Comparison of ENCODE assay signal across 14 mouse cellular contexts in genomic region chr7:99101076-99101475, GRCm38 (mm10). TPM values are rescaled to one million over a fixed set of nuclear protein-coding genes. Genes with fewer than 3 reads are reported as not detected.
DNase-seq lines count a peak whose midpoint lies in the region; ATAC-seq and TF ChIP-seq lines count a peak whose summit lies in the region.
"Had no signal": no experiment of that assay in that cellular context is flagged by ENCODE, and none has a peak within 500 bp of the region (broad histone marks: within the 10 kb centered on the region; RNA-seq: fewer than 3 reads in every experiment).

No protein-coding gene starts in this region.

- no peak for ATAC-seq in hindbrain, embryonic 12.5 days (ENCODE audit: low FRiP score)
- ATAC-seq in hindbrain, embryonic 16.5 days, result no peak
- ATAC-seq in kidney, embryonic 14.5 days (ENCODE audit: low FRiP score, low TSS enrichment), result peak; percentile 51
- ATAC-seq in liver, postnatal 0 days, result peak; percentile 51
- ATAC-seq: activated CD4-positive, CD25-positive, alpha-beta regulatory T cell, adult 4 months had no signal

- TF ChIP-seq CTCF in bone marrow, adult 2 months (IDR thresholded peaks at IDR 0.05; ENCODE audit: control insufficient read depth, insufficient read depth, low read length), result no peak
- no peak for TF ChIP-seq CTCF in liver, postnatal 0 days (IDR thresholded peaks at IDR 0.05; ENCODE audit: low read depth)

- WGBS in hindbrain, embryonic 12.5 days, result 51% methylated on average over 2 of the region's 2 CpGs
- WGBS in hindbrain, embryonic 16.5 days, result 62% methylated on average over 2 of the region's 2 CpGs
- WGBS in bone marrow, adult 2 months, result 57% methylated on average over 2 of the region's 2 CpGs
- WGBS in kidney, embryonic 14.5 days, result 18% methylated on average over 2 of the region's 2 CpGs
- 40% methylated on average over 2 of the region's 2 CpGs for WGBS in liver, postnatal 0 days (ENCODE audit: insufficient replicate concordance)

- no peak for DNase-seq in liver, postnatal 0 days
- DNase-seq in ovary, postnatal 36 days (ENCODE audit: low spot score), result no peak
- no peak for DNase-seq in left cerebral cortex, postnatal 25 days (ENCODE audit: low spot score in 2 of 2)
- DNase-seq in cerebellum, postnatal 25 days, result no peak
- DNase-seq: cerebellum, adult 9-10 months; gastrocnemius, postnatal 25 days; lung, postnatal 4 days; thymus, postnatal 14 days had no signal

- H3K9me3 ChIP-seq in hindbrain, embryonic 12.5 days (replicated peaks), result no peaks in the 10 kb centered on the region
- no peaks in the 10 kb centered on the region for H3K9me3 ChIP-seq in hindbrain, embryonic 16.5 days (ENCODE audit: control insufficient read depth, low read length)
- H3K9me3 ChIP-seq in kidney, embryonic 14.5 days (ENCODE audit: control insufficient read depth, low read length), result no peaks in the 10 kb centered on the region
- H3K9me3 ChIP-seq in liver, postnatal 0 days (ENCODE audit: low read length), result no peaks in the 10 kb centered on the region
- H3K9me3 ChIP-seq: G1E had no signal

- no peak for TF ChIP-seq EP300 in liver, postnatal 0 days (IDR thresholded peaks at IDR 0.05; ENCODE audit: low read depth)

- H3K36me3 ChIP-seq in hindbrain, embryonic 12.5 days, result peaks cover 17% of the 10 kb centered on the region
- H3K36me3 ChIP-seq in hindbrain, embryonic 16.5 days (ENCODE audit: control insufficient read depth, insufficient read depth, low read length), result no peaks in the 10 kb centered on the region
- peaks cover 13% of the 10 kb centered on the region; the same call in 1 of the 2 replicates for H3K36me3 ChIP-seq in kidney, embryonic 14.5 days (ENCODE audit: control insufficient read depth, insufficient read depth, low read length)
- H3K36me3 ChIP-seq in liver, postnatal 0 days (replicated peaks; ENCODE audit: insufficient read depth, low read length), result peaks cover 21% of the 10 kb centered on the region

- H3K4me1 ChIP-seq in hindbrain, embryonic 12.5 days, result peaks cover 28% of the 10 kb centered on the region
- H3K4me1 ChIP-seq in hindbrain, embryonic 16.5 days (ENCODE audit: control insufficient read depth, insufficient read depth, low read depth, low read length), result peaks cover 9% of the 10 kb centered on the region; the same call in 1 of the 2 replicates
- H3K4me1 ChIP-seq in bone marrow, adult 2 months (ENCODE audit: control insufficient read depth, insufficient read depth, low read length), result peaks cover 1% of the 10 kb centered on the region; the same call in 1 of the 2 replicates
- peaks cover 31% of the 10 kb centered on the region for H3K4me1 ChIP-seq in kidney, embryonic 14.5 days (ENCODE audit: control insufficient read depth, insufficient read depth, low read length)
- H3K4me1 ChIP-seq in liver, postnatal 0 days (ENCODE audit: insufficient read depth), result peaks cover 29% of the 10 kb centered on the region

- no peak overlapping the region for H3K4me3 ChIP-seq in hindbrain, embryonic 12.5 days
- H3K4me3 ChIP-seq in hindbrain, embryonic 16.5 days (ENCODE audit: low read length), result no peak overlapping the region
- no peak overlapping the region for H3K4me3 ChIP-seq in bone marrow, adult 2 months (replicated peaks; ENCODE audit: control insufficient read depth, low read depth, low read length)
- no peak overlapping the region for H3K4me3 ChIP-seq in kidney, embryonic 14.5 days (ENCODE audit: low read length)
- H3K4me3 ChIP-seq in liver, postnatal 0 days (ENCODE audit: low read depth, low read length), result no peak overlapping the region

- intact Hi-C loops in left cerebral cortex, postnatal 25 days (cut with DNase I), result no loop called here

- H3K27me3 ChIP-seq in hindbrain, embryonic 12.5 days, result no peaks in the 10 kb centered on the region
- H3K27me3 ChIP-seq in hindbrain, embryonic 16.5 days (replicated peaks; ENCODE audit: control insufficient read depth, insufficient read depth, low read length), result no peaks in the 10 kb centered on the region
- no peaks in the 10 kb centered on the region for H3K27me3 ChIP-seq in kidney, embryonic 14.5 days (ENCODE audit: control insufficient read depth, insufficient read depth, low read length)
- H3K27me3 ChIP-seq in liver, postnatal 0 days (ENCODE audit: insufficient read depth, low read length), result no peaks in the 10 kb centered on the region

- peak overlapping the region; percentile 35; the same call in 1 of the 2 replicates for H3K27ac ChIP-seq in hindbrain, embryonic 12.5 days
- H3K27ac ChIP-seq in hindbrain, embryonic 16.5 days (ENCODE audit: low read depth, low read length), result no peak overlapping the region
- H3K27ac ChIP-seq in bone marrow, adult 2 months (ENCODE audit: control insufficient read depth, insufficient read depth, low read depth, low read length, poor library complexity), result peak overlapping the region; percentile 28; the same call in 1 of the 2 replicates
- peak overlapping the region; percentile 47; the same call in 1 of the 2 replicates for H3K27ac ChIP-seq in kidney, embryonic 14.5 days (ENCODE audit: low read depth, low read length)
- peak overlapping the region; percentile 87 for H3K27ac ChIP-seq in liver, postnatal 0 days (ENCODE audit: low read depth)

- no peak overlapping the region for H3K4me2 ChIP-seq in hindbrain, embryonic 12.5 days (replicated peaks)
- H3K4me2 ChIP-seq in hindbrain, embryonic 16.5 days (ENCODE audit: low read length), result no peak overlapping the region
- H3K4me2 ChIP-seq in kidney, embryonic 14.5 days (replicated peaks; ENCODE audit: low read depth, low read length), result no peak overlapping the region
- H3K4me2 ChIP-seq in liver, postnatal 0 days (ENCODE audit: low read depth, low read length), result peak overlapping the region; percentile 45

- TF ChIP-seq POLR2A in bone marrow, adult 2 months (IDR thresholded peaks at IDR 0.05; ENCODE audit: borderline replicate concordance, control insufficient read depth, low read depth, low read length), result no peak

- H3K9ac ChIP-seq in hindbrain, embryonic 12.5 days, result no peak overlapping the region
- H3K9ac ChIP-seq in hindbrain, embryonic 16.5 days (ENCODE audit: low read depth, low read length), result no peak overlapping the region
- no peak overlapping the region for H3K9ac ChIP-seq in kidney, embryonic 14.5 days (ENCODE audit: low read depth, low read length)
- H3K9ac ChIP-seq in liver, postnatal 0 days (replicated peaks), result peak overlapping the region; percentile 16; the same call in 1 of the 2 replicates

RNA-seq across cellular contexts. Expression of gene Uvrag, which starts 39.9 kb away (rescaled TPM):
- polyA plus RNA-seq in hindbrain, embryonic 12.5 days (2016; fragmentation: Nextera tagmentation; extraction: Ambion mirVana), result 16.6 and 17.7 TPM in 2 replicates
- polyA plus RNA-seq in hindbrain, embryonic 16.5 days (2015; fragmentation: Nextera tagmentation; extraction: Ambion mirVana), result 14.4 and 15.3 TPM in 2 replicates
- polyA plus RNA-seq in bone marrow, adult 2 months (2011; ENCODE audit: insufficient read depth, insufficient read length, low replicate concordance, missing spikeins), result 10.5 and 38.2 TPM in 2 replicates
- 15.1 and 22.7 TPM in 2 replicates for polyA plus RNA-seq in kidney, embryonic 14.5 days (2014; fragmentation: Nextera tagmentation; extraction: Ambion mirVana)
- 9.4 and 11.9 TPM in 2 replicates for polyA plus RNA-seq in liver, postnatal 0 days (2015; fragmentation: Nextera tagmentation; extraction: Ambion mirVana)
- total RNA-seq in left cerebral cortex, postnatal 25 days (2021), result 10 to 100 TPM; 50.9 to 56.3 TPM

Comparison
In these comparisons a context has a peak if more than half of its experiments do, and no peak if none do; other contexts are left out.
1. ATAC-seq: peak in kidney, embryonic 14.5 days (single experiment) and liver, postnatal 0 days (single experiment); none in hindbrain, embryonic 12.5 days (single experiment) and hindbrain, embryonic 16.5 days (single experiment).